Mouse (Mus musculus) midbrain, embryonic 13.5 days (tissue): ENCODE measurements at regions not wholly inside any gene's neighbourhood (a gene's known extent, or its start where the extent isn't known, plus 50 kb on each side); places are given as distances from the start of the nearest gene placed in this dataset.

Experiments
- ATAC-seq: fragments of 200-750 bp; cut with Nextera tagmentation; 2 replicates; pipeline ENCODE4 v1.8.0; 2017; ENCODE audit warnings: mild to moderate bottlenecking, moderate TSS enrichment, moderate library complexity
- H3K27ac ChIP-seq: fragments of 300-500 bp; sonication (generic); 2 replicates; pipeline ENCODE4 v1.5.1; 2015; ENCODE audit warnings: inconsistent platforms, mild to moderate bottlenecking, moderate library complexity
- H3K27me3 ChIP-seq: fragments of 300-500 bp; sonication (generic); 2 replicates; pipeline ENCODE4 v1.6.1; 2015; ENCODE audit warnings: mild to moderate bottlenecking, inconsistent platforms
- H3K36me3 ChIP-seq: fragments of 300-500 bp; sonication (generic); 2 replicates; pipeline ENCODE4 v1.6.1; 2015; ENCODE audit warnings: mild to moderate bottlenecking, inconsistent platforms
- H3K4me1 ChIP-seq: fragments of 300-500 bp; sonication (generic); replicated peaks from 2 replicates; pipeline ENCODE4 v1.6.1; 2015; ENCODE audit warnings: inconsistent platforms
- H3K4me2 ChIP-seq: fragments of 300-500 bp; sonication (generic); replicated peaks from 2 replicates; pipeline ENCODE4 v1.6.1; 2015; ENCODE audit warnings: moderate library complexity, mild to moderate bottlenecking, inconsistent platforms
- H3K4me3 ChIP-seq: fragments of 300-500 bp; sonication (generic); replicated peaks from 2 replicates; pipeline ENCODE4 v1.5.1; 2015; ENCODE audit warnings: mild to moderate bottlenecking, inconsistent platforms
- H3K9ac ChIP-seq: fragments of 300-500 bp; sonication (generic); replicated peaks from 2 replicates; pipeline ENCODE4 v1.6.1; 2015; ENCODE audit warnings: mild to moderate bottlenecking, inconsistent platforms
- H3K9me3 ChIP-seq: fragments of 300-500 bp; sonication (generic); 2 replicates; pipeline ENCODE4 v1.6.1; 2016; ENCODE audit warnings: mild to moderate bottlenecking, inconsistent platforms
- WGBS: fragments of 180-500 bp; shearing (Covaris S2); methylation state at CpG from one replicate; pipeline ENCODE4 v1.1.7; 2015; 5-methylcytosine and 5-hydroxymethylcytosine counted together

GRCm38 (mm10) chr3:78899446-78900230 is 386.7 kb downstream of the Rapgef2 start:
- Histone ChIP-seq H3K9me3 (no peaks in the 10 kb centered on the region), H3K27ac (no peak overlapping the region), H3K4me1 (peaks cover 38% of the 10 kb centered on the region), H3K4me2 (no peak overlapping the region), H3K4me3 (no peak overlapping the region), H3K9ac (no peak overlapping the region), H3K27me3 (no peaks in the 10 kb centered on the region), H3K36me3 (no peaks in the 10 kb centered on the region)
- ATAC-seq, result peak; percentile 53
- 32% methylated on average over 8 of the region's 8 CpGs for WGBS

DNA sequence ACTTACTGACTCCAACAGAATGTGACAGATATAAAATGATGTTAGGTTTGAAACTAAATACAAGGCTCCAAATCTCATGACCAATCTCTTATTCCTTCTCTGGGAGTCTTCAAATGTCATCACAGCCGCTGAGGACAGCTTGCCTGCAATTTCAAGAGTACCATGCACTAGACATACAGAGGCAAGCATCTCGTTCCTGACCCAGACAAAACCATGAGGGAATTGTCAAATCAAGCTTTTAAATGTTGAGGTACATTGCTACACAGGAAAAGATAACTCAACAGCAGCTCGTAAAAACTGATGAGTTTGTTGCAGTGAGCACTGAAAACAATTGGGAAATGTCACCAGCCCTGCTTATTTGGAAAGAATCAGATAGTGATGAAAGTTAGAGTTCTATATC is 397.0 kb downstream of the Rapgef2 start:
- Histone ChIP-seq H3K4me1 (no peaks in the 10 kb centered on the region), H3K4me3 (no peak overlapping the region), H3K4me2 (no peak overlapping the region), H3K9me3 (no peaks in the 10 kb centered on the region), H3K36me3 (no peaks in the 10 kb centered on the region), H3K27ac (no peak overlapping the region), H3K9ac (no peak overlapping the region), H3K27me3 (no peaks in the 10 kb centered on the region)
- ATAC-seq, result no peak
- 86% methylated on average over 3 of the region's 3 CpGs for WGBS

DNA sequence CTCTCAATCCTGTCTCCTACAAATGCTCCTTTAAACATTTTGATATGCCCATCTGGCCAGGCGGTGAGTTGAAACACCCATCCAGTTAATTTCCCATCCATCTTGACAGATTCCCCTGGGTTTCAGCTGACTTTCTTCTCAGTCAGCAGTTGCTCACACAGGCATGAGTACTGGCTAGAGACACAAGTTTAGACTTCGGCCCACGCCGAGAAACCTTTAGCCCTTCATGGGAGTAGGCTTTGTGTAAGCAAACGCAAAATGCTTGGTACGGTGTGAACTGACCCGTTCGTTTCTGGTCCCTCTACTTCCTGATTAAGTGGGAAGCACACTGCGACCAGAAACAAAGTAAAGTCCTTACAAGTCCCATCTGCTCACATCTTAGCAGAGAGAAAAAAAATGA is 401.6 kb downstream of the Rapgef2 start:
- Histone ChIP-seq H3K9ac (no peak overlapping the region), H3K4me1 (no peaks in the 10 kb centered on the region), H3K4me3 (no peak overlapping the region), H3K9me3 (no peaks in the 10 kb centered on the region), H3K27me3 (no peaks in the 10 kb centered on the region), H3K4me2 (no peak overlapping the region), H3K27ac (no peak overlapping the region), H3K36me3 (no peaks in the 10 kb centered on the region)
- ATAC-seq, result no peak
- 83% methylated on average over 9 of the region's 9 CpGs for WGBS

DNA sequence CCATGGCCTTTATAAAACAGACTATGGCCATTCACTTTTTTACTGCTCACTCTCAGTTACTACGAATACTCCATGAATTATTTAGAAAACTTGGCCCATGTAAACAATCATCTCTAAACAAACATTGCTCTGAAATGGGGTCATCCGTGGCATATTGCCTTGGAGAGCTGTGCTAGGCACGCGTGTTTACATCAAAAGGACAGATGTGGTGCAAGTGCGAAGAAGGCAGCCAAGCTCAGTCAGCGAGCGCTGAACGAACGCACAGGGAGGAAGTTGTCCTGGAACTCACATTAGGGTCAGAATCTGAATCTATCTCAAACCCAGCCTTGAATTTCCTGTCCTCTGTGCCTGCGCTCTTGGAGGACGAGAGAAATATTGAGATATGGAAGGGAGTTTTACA is 402.3 kb downstream of the Rapgef2 start:
- H3K27me3 ChIP-seq, result no peaks in the 10 kb centered on the region
- no peak overlapping the region for H3K4me2 ChIP-seq
- no peak overlapping the region for H3K27ac ChIP-seq
- 92% methylated on average over 11 of the region's 11 CpGs for WGBS
- H3K4me1 ChIP-seq, result no peaks in the 10 kb centered on the region
- H3K36me3 ChIP-seq, result no peaks in the 10 kb centered on the region
- H3K4me3 ChIP-seq, result no peak overlapping the region
- ATAC-seq, result no peak
- no peaks in the 10 kb centered on the region for H3K9me3 ChIP-seq
- no peak overlapping the region for H3K9ac ChIP-seq

DNA sequence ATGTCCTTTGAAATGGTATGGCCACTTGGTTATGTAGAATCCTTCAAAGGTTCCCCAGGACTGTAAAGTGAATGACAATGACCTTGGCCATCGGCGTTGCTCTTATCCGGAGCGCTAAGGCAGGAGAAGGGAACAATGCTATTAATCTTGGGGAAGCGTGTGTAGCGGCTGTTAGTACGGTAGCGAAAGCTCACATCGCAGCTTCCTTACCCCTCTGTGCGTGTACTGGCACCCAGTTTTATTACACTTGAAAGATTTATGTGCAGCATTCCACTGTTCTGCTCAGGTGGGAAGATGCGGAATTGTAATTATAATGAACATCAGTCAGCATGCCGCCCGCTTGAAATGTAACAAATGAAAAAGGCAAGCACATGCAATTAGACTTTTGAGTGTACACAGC is 406.2 kb downstream of the Rapgef2 start:
- Histone ChIP-seq H3K36me3 (no peaks in the 10 kb centered on the region), H3K4me2 (no peak overlapping the region), H3K9me3 (no peaks in the 10 kb centered on the region), H3K4me3 (no peak overlapping the region), H3K4me1 (0 out of 2 replicates have a peak, but pooled peaks cover 7% of the 10 kb centered on the region), H3K27me3 (no peaks in the 10 kb centered on the region), H3K27ac (no peak overlapping the region), H3K9ac (no peak overlapping the region)
- 84% methylated on average over 13 of the region's 13 CpGs for WGBS
- no peak for ATAC-seq

DNA sequence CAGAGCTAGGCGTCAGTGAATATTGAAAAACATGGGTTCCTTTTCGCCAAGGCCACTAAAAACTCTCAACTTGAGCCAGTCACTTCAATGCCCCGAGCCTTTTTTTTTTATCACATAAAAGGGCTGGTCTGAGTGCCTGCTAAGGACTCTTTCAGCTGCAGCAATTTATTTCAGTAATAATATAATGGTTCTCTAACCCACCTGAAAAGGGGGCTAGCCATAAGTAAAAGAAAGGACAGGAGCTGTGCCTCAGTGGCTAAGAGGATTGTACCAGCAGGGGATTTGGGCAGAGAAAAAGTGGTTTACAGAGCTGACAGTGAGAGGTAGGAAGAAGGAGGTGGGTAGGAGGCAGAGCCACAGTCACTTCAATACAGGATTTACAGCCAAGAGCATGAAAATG is 409.0 kb downstream of the Rapgef2 start:
- Histone ChIP-seq H3K27me3 (no peaks in the 10 kb centered on the region), H3K27ac (no peak overlapping the region), H3K4me1 (0 out of 2 replicates have a peak, but pooled peaks cover 7% of the 10 kb centered on the region), H3K9me3 (no peaks in the 10 kb centered on the region), H3K9ac (no peak overlapping the region), H3K4me3 (no peak overlapping the region), H3K36me3 (no peaks in the 10 kb centered on the region), H3K4me2 (no peak overlapping the region)
- WGBS, result 20% methylated on average over 3 of the region's 3 CpGs
- ATAC-seq, result no peak

- H3K4me3 ChIP-seq, result no peak overlapping the region
These were observed 419.4 kb downstream of the Rapgef2 start for GRCm38 (mm10) chr3:78866896-78867295.

DNA sequence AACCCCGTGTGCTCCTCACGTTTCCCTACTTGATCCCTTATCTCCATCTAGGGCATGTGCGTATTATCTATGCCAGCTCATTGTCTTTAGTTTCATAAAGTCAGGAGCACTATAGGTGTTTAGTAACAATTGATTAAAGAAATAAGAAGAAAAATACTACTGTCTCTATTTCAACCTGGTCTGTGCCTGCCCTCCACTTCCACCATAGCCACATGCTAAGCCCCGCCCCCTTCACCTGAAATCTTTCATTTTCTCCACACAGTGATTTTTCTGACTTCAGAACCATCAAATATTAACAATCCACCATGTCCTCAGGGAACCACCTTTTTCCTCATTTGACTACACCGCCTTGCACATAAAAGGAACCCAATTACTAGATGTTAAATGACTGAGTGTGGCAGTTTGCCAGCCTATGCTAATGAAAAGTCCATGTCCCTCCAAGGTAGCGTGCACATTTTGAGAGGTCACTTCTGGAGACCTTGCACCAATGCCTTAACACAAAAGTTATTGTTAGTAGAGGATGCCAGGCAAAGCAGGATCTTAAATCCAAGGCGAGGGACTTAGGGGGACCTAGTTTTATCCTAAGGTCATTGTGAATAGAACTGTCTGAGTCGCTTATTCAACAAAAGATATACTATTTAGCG is 420.1 kb downstream of the Rapgef2 start:
- Histone ChIP-seq H3K27me3 (no peaks in the 10 kb centered on the region), H3K4me1 (peaks cover 14% of the 10 kb centered on the region), H3K9me3 (no peaks in the 10 kb centered on the region), H3K36me3 (no peaks in the 10 kb centered on the region), H3K27ac (no peak overlapping the region), H3K4me2 (no peak overlapping the region), H3K9ac (no peak overlapping the region), H3K4me3 (no peak overlapping the region)
- 50% methylated on average over 9 of the region's 9 CpGs for WGBS
- ATAC-seq, result peak; percentile 53; the same call in 1 of the 2 replicates

More at GRCm38 (mm10) chr3:78866896-78867295, 419.4 kb downstream of the Rapgef2 start:
- Histone ChIP-seq H3K9me3 (no peaks in the 10 kb centered on the region), H3K4me2 (no peak overlapping the region), H3K4me1 (peaks cover 14% of the 10 kb centered on the region), H3K9ac (no peak overlapping the region), H3K27me3 (no peaks in the 10 kb centered on the region), H3K27ac (no peak overlapping the region), H3K36me3 (no peaks in the 10 kb centered on the region)
- no peak for ATAC-seq
- WGBS, result 43% methylated on average over 1 of the region's 1 CpGs

DNA sequence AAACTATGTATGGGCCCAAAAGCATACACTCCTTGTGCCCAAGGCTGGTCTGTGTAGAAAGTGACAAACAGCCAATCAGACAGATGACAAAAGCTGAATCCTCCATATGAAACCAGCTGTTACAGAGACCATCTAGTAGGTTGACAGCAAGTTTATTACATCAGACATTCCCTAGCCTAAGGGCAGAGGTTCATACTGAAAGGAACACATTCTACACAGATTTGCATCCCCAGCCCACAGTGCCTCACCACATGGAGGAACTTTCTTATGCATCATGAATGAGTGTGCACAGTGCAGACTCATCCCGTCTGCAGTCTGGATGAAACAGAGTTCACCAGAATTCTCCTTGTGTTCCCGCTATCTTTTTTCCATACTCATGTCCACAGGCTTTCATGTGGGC is 423.3 kb downstream of the Rapgef2 start:
- H3K27ac ChIP-seq, result no peak overlapping the region
- ATAC-seq, result no peak
- no peaks in the 10 kb centered on the region for H3K36me3 ChIP-seq
- no peaks in the 10 kb centered on the region for H3K9me3 ChIP-seq
- WGBS, result 86% methylated on average over 2 of the region's 2 CpGs
- H3K4me1 ChIP-seq, result peaks cover 14% of the 10 kb centered on the region
- no peak overlapping the region for H3K4me2 ChIP-seq
- no peak overlapping the region for H3K4me3 ChIP-seq
- no peaks in the 10 kb centered on the region for H3K27me3 ChIP-seq
- no peak overlapping the region for H3K9ac ChIP-seq

- no peaks in the 10 kb centered on the region for H3K9me3 ChIP-seq
- H3K36me3 ChIP-seq, result no peaks in the 10 kb centered on the region
- H3K4me3 ChIP-seq, result no peak overlapping the region
- peak; percentile 45; the same call in 1 of the 2 replicates for ATAC-seq
- no peak overlapping the region for H3K27ac ChIP-seq
- 26% methylated on average over 7 of the region's 8 CpGs for WGBS
- H3K27me3 ChIP-seq, result no peaks in the 10 kb centered on the region
- no peak overlapping the region for H3K4me2 ChIP-seq
- H3K9ac ChIP-seq, result no peak overlapping the region
- no peaks in the 10 kb centered on the region for H3K4me1 ChIP-seq
These were observed 439.5 kb downstream of the Rapgef2 start for GRCm38 (mm10) chr3:78846617-78847318.

GRCm38 (mm10) chr3:78841173-78841572 is 445.1 kb downstream of the Rapgef2 start:
- no peak overlapping the region for H3K4me3 ChIP-seq
- no peaks in the 10 kb centered on the region for H3K36me3 ChIP-seq
- ATAC-seq, result no peak
- 0 out of 2 replicates have a peak, but pooled peaks cover 8% of the 10 kb centered on the region for H3K4me1 ChIP-seq
- no peak overlapping the region for H3K4me2 ChIP-seq
- H3K9me3 ChIP-seq, result no peaks in the 10 kb centered on the region
- H3K27ac ChIP-seq, result no peak overlapping the region
- H3K9ac ChIP-seq, result no peak overlapping the region
- 48% methylated on average over 4 of the region's 4 CpGs for WGBS
- H3K27me3 ChIP-seq, result no peaks in the 10 kb centered on the region

- peak; percentile 75 for ATAC-seq
- H3K9ac ChIP-seq, result no peak overlapping the region
- no peak overlapping the region for H3K4me2 ChIP-seq
- H3K4me1 ChIP-seq, result 0 out of 2 replicates have a peak, but pooled peaks cover 8% of the 10 kb centered on the region
- WGBS, result 41% methylated on average over 5 of the region's 5 CpGs
- H3K27ac ChIP-seq, result no peak overlapping the region
- H3K36me3 ChIP-seq, result no peaks in the 10 kb centered on the region
- H3K4me3 ChIP-seq, result no peak overlapping the region
- no peaks in the 10 kb centered on the region for H3K9me3 ChIP-seq
- no peaks in the 10 kb centered on the region for H3K27me3 ChIP-seq
These were observed 449.5 kb downstream of the Rapgef2 start for GRCm38 (mm10) chr3:78836824-78837223.
